Mouse (Mus musculus) stomach, embryonic 15.5 days (tissue): Measurements from ENCODE around the gene B4galt4. TPM values are rescaled to one million over a fixed set of nuclear protein-coding genes. Genes with fewer than 3 reads are reported as not detected.
"Not testable (repeated sequence)": the region's sequence is repeated elsewhere in the genome, so short reads cannot be mapped to it uniquely, and the experiment has no call there.

Source experiments
- ATAC-seq: fragments of 200-750 bp; cut with Nextera tagmentation; 2 replicates; pipeline ENCODE4 v1.8.0; 2017; ENCODE audit warnings: low read depth, moderate number of reproducible peaks, moderate TSS enrichment; ENCODE audit not compliant: insufficient read depth, low FRiP score
- H3K27ac ChIP-seq: fragments of 300-500 bp; sonication (generic); 2 replicates; pipeline ENCODE4 v1.5.1; 2015; ENCODE audit warnings: mild to moderate bottlenecking, inconsistent platforms
- H3K27me3 ChIP-seq: fragments of 300-500 bp; sonication (generic); replicated peaks from 2 replicates; pipeline ENCODE4 v1.6.1; 2015; ENCODE audit warnings: inconsistent platforms
- H3K36me3 ChIP-seq: fragments of 300-500 bp; sonication (generic); 2 replicates; pipeline ENCODE4 v1.6.1; 2015; ENCODE audit warnings: inconsistent platforms
- H3K4me1 ChIP-seq: fragments of 300-500 bp; sonication (generic); 2 replicates; pipeline ENCODE4 v1.6.1; 2015; ENCODE audit warnings: inconsistent platforms
- H3K4me2 ChIP-seq: fragments of 300-500 bp; sonication (generic); 2 replicates; pipeline ENCODE4 v1.6.1; 2015; ENCODE audit warnings: mild to moderate bottlenecking, inconsistent platforms
- H3K4me3 ChIP-seq: fragments of 300-500 bp; sonication (generic); replicated peaks from 2 replicates; pipeline ENCODE4 v1.5.1; 2015; ENCODE audit warnings: inconsistent platforms
- H3K9ac ChIP-seq: fragments of 300-500 bp; sonication (generic); 2 replicates; pipeline ENCODE4 v1.6.1; 2015; ENCODE audit warnings: inconsistent platforms
- H3K9me3 ChIP-seq: fragments of 300-500 bp; sonication (generic); 2 replicates; pipeline ENCODE4 v1.6.1; 2016; ENCODE audit warnings: inconsistent platforms
- WGBS: fragments of 180-500 bp; shearing (Covaris S2); methylation state at CpG from one replicate; pipeline ENCODE4 v1.1.7; 2015; 5-methylcytosine and 5-hydroxymethylcytosine counted together
- polyA plus RNA-seq: library from polyadenylated mRNA; unstranded; fragments of >200 nt; fragmentation: Nextera tagmentation; extraction: Ambion mirVana; gene quantifications from 2 replicates; pipeline ENCODE4 v1.2.1, GENCODE M21; 2015

B4galt4 gene
- polyA plus RNA-seq, 1 experiment from 2014 or later = 21.8 TPM

- H3K36me3 ChIP-seq = no peaks in the 10 kb centered on the region
- ATAC-seq = no peak
- H3K4me3 ChIP-seq = peak overlapping the region; percentile 76; the same call in 1 of the 2 replicates
- no peak overlapping the region for H3K9ac ChIP-seq
- no peaks in the 10 kb centered on the region for H3K4me1 ChIP-seq
- no peaks in the 10 kb centered on the region for H3K27me3 ChIP-seq
- H3K27ac ChIP-seq = no peak overlapping the region
- H3K9me3 ChIP-seq = no peaks in the 10 kb centered on the region
- peak overlapping the region; percentile 79 for H3K4me2 ChIP-seq
- WGBS = 41% methylated on average over 4 of the region's 4 CpGs
These were observed 30.8 kb upstream of the B4galt4 start for GRCm38 (mm10) chr16:38711245-38711644.

- no peak for ATAC-seq
- peak overlapping the region; percentile 76 for H3K4me3 ChIP-seq
- peak overlapping the region; percentile 96 for H3K27ac ChIP-seq
- H3K4me2 ChIP-seq = peak overlapping the region; percentile 79
- no peaks in the 10 kb centered on the region for H3K27me3 ChIP-seq
- H3K36me3 ChIP-seq = no peaks in the 10 kb centered on the region
- H3K9ac ChIP-seq = peak overlapping the region; percentile 77; the same call in 1 of the 2 replicates
- no peaks in the 10 kb centered on the region for H3K4me1 ChIP-seq
- 7% methylated on average over 12 of the region's 12 CpGs for WGBS
- H3K9me3 ChIP-seq = no peaks in the 10 kb centered on the region
These were observed 30.0 kb upstream of the B4galt4 start for GRCm38 (mm10) chr16:38712105-38712504.

- under 1% methylated on average over 74 of the region's 74 CpGs for WGBS
- ATAC-seq = peak; percentile 90
- no peaks in the 10 kb centered on the region for H3K9me3 ChIP-seq
These were observed 29.3 kb upstream of the B4galt4 start, which contains the start of gene Arhgap31 for GRCm38 (mm10) chr16:38712581-38713403. Gene Arhgap31, minus strand, starts transcription at chr16:38713274.

GRCm38 (mm10) chr16:38713404-38714258, 28.4 kb upstream of the B4galt4 start:
- Histone ChIP-seq H3K9ac (peak overlapping the region; percentile 77; the same call in 1 of the 2 replicates), H3K27ac (peak overlapping the region; percentile 96), H3K36me3 (no peaks in the 10 kb centered on the region), H3K9me3 (no peaks in the 10 kb centered on the region), H3K4me2 (peak overlapping the region; percentile 79), H3K4me3 (peak overlapping the region; percentile 76), H3K27me3 (no peaks in the 10 kb centered on the region), H3K4me1 (no peaks in the 10 kb centered on the region)
- WGBS = 14% methylated on average over 17 of the region's 17 CpGs
- ATAC-seq = peak; percentile 69

More at GRCm38 (mm10) chr16:38712581-38713403, 29.3 kb upstream of the B4galt4 start, which contains the start of gene Arhgap31:
- no peaks in the 10 kb centered on the region for H3K36me3 ChIP-seq
- no peaks in the 10 kb centered on the region for H3K27me3 ChIP-seq
- no peaks in the 10 kb centered on the region for H3K4me1 ChIP-seq
- peak within 1 kb of the TSS; percentile 77 for H3K9ac ChIP-seq
- H3K4me2 ChIP-seq = peak within 1 kb of the TSS; percentile 79
- peak within 1 kb of the TSS; percentile 96 for H3K27ac ChIP-seq
- peak within 1 kb of the TSS; percentile 76 for H3K4me3 ChIP-seq

- H3K36me3 ChIP-seq, H3K4me3 ChIP-seq, H3K9ac ChIP-seq, H3K27me3 ChIP-seq, H3K9me3 ChIP-seq, ATAC-seq, H3K4me1 ChIP-seq: not testable (repeated sequence)
- peak overlapping the region; percentile 96; the same call in 1 of the 2 replicates for H3K27ac ChIP-seq
- H3K4me2 ChIP-seq = peak overlapping the region; percentile 79
- WGBS = 56% methylated on average over 11 of the region's 12 CpGs
These were observed 27.9 kb upstream of the B4galt4 start for GRCm38 (mm10) chr16:38714259-38714526.

GRCm38 (mm10) chr16:38721377-38721776, 20.7 kb upstream of the B4galt4 start:
- Histone ChIP-seq H3K4me1 (no peaks in the 10 kb centered on the region), H3K36me3 (no peaks in the 10 kb centered on the region)
- WGBS = 93% methylated on average over 9 of the region's 9 CpGs

GRCm38 (mm10) chr16:38724256-38724655, 17.8 kb upstream of the B4galt4 start:
- no peak for ATAC-seq
- Histone ChIP-seq H3K4me1 (0 out of 2 replicates have a peak, but pooled peaks cover 2% of the 10 kb centered on the region), H3K4me3 (no peak overlapping the region), H3K36me3 (no peaks in the 10 kb centered on the region), H3K4me2 (no peak overlapping the region), H3K9ac (no peak overlapping the region), H3K27ac (no peak overlapping the region; the same call in 1 of the 2 replicates), H3K9me3 (no peaks in the 10 kb centered on the region), H3K27me3 (no peaks in the 10 kb centered on the region)
- WGBS = 78% methylated on average over 8 of the region's 8 CpGs

More at GRCm38 (mm10) chr16:38721377-38721776, 20.7 kb upstream of the B4galt4 start:
- ATAC-seq = no peak
- H3K27ac ChIP-seq = no peak overlapping the region
- H3K4me2 ChIP-seq = no peak overlapping the region
- H3K4me3 ChIP-seq = no peak overlapping the region
- H3K9ac ChIP-seq = no peak overlapping the region
- H3K9me3 ChIP-seq = no peaks in the 10 kb centered on the region
- H3K27me3 ChIP-seq = no peaks in the 10 kb centered on the region

GRCm38 (mm10) chr16:38724974-38725373, 17.1 kb upstream of the B4galt4 start:
- no peaks in the 10 kb centered on the region for H3K36me3 ChIP-seq
- H3K4me2 ChIP-seq = no peak overlapping the region
- no peaks in the 10 kb centered on the region for H3K27me3 ChIP-seq
- H3K4me3 ChIP-seq = no peak overlapping the region
- 55% methylated on average over 13 of the region's 13 CpGs for WGBS
- no peak overlapping the region for H3K27ac ChIP-seq
- no peaks in the 10 kb centered on the region for H3K9me3 ChIP-seq
- H3K4me1 ChIP-seq = 0 out of 2 replicates have a peak, but pooled peaks cover 3% of the 10 kb centered on the region
- no peak for ATAC-seq
- H3K9ac ChIP-seq = no peak overlapping the region

- 92% methylated on average over 15 of the region's 15 CpGs for WGBS
- Histone ChIP-seq H3K27me3 (no peaks in the 10 kb centered on the region), H3K4me3 (no peak overlapping the region), H3K27ac (no peak overlapping the region), H3K4me2 (no peak overlapping the region), H3K36me3 (no peaks in the 10 kb centered on the region), H3K9ac (no peak overlapping the region), H3K9me3 (no peaks in the 10 kb centered on the region), H3K4me1 (0 out of 2 replicates have a peak, but pooled peaks cover 3% of the 10 kb centered on the region)
- no peak for ATAC-seq
These were observed 13.4 kb upstream of the B4galt4 start for GRCm38 (mm10) chr16:38728576-38729132.

GRCm38 (mm10) chr16:38729139-38729538, 12.9 kb upstream of the B4galt4 start:
- Histone ChIP-seq H3K27me3 (no peaks in the 10 kb centered on the region), H3K4me3 (no peak overlapping the region), H3K27ac (no peak overlapping the region), H3K4me1 (0 out of 2 replicates have a peak, but pooled peaks cover 3% of the 10 kb centered on the region), H3K36me3 (no peaks in the 10 kb centered on the region), H3K9me3 (no peaks in the 10 kb centered on the region), H3K4me2 (no peak overlapping the region), H3K9ac (no peak overlapping the region)
- no peak for ATAC-seq
- 79% methylated on average over 6 of the region's 6 CpGs for WGBS

- ATAC-seq = peak; percentile 35
These were observed 12.3 kb upstream of the B4galt4 start for GRCm38 (mm10) chr16:38729610-38730288.

More at GRCm38 (mm10) chr16:38729610-38730288, 12.3 kb upstream of the B4galt4 start:
- Histone ChIP-seq H3K9me3 (no peaks in the 10 kb centered on the region), H3K4me1 (0 out of 2 replicates have a peak, but pooled peaks cover 3% of the 10 kb centered on the region), H3K4me3 (0 out of 2 replicates have a peak overlapping the region, but pooled peaks have one; percentile 5), H3K27me3 (no peaks in the 10 kb centered on the region), H3K4me2 (peak overlapping the region; percentile 40; the same call in 1 of the 2 replicates), H3K27ac (no peak overlapping the region), H3K36me3 (no peaks in the 10 kb centered on the region), H3K9ac (no peak overlapping the region)
- WGBS = 41% methylated on average over 15 of the region's 15 CpGs
